Mouse (Mus musculus) intestine, postnatal 0 days (tissue): ENCODE data around the gene Rtn1. TPM values are rescaled to one million over a fixed set of nuclear protein-coding genes. Genes with fewer than 3 reads are reported as not detected.

Experiments
- ATAC-seq: fragments of 200-750 bp; cut with Nextera tagmentation; 2 replicates; pipeline ENCODE4 v1.8.0; 2017; ENCODE audit warnings: mild to moderate bottlenecking, moderate TSS enrichment, moderate library complexity
- H3K27ac ChIP-seq: fragments of 300-500 bp; sonication (generic); 2 replicates; pipeline ENCODE4 v1.5.1; 2014; ENCODE audit warnings: mild to moderate bottlenecking, low read depth, low read length, moderate library complexity
- H3K27me3 ChIP-seq: fragments of 300-500 bp; sonication (generic); replicated peaks from 2 replicates; pipeline ENCODE4 v1.6.1; 2014; ENCODE audit warnings: low read length, mixed read lengths; ENCODE audit not compliant: control insufficient read depth, insufficient read depth
- H3K36me3 ChIP-seq: fragments of 300-500 bp; sonication (generic); 2 replicates; pipeline ENCODE4 v1.6.1; 2014; ENCODE audit warnings: mild to moderate bottlenecking, moderate library complexity; ENCODE audit not compliant: control insufficient read depth, insufficient read depth
- H3K4me1 ChIP-seq: fragments of 300-500 bp; sonication (generic); replicated peaks from 2 replicates; pipeline ENCODE4 v1.6.1; 2014; ENCODE audit warnings: antibody characterized with exemption, low read length, mixed read lengths; ENCODE audit not compliant: control insufficient read depth, insufficient read depth
- H3K4me2 ChIP-seq: fragments of 300-500 bp; sonication (generic); replicated peaks from 2 replicates; pipeline ENCODE4 v1.6.1; 2014; ENCODE audit warnings: low read depth, mild to moderate bottlenecking, moderate library complexity
- H3K4me3 ChIP-seq: fragments of 300-500 bp; sonication (generic); 2 replicates; pipeline ENCODE4 v1.5.1; 2014; ENCODE audit warnings: low read depth, low read length
- H3K9ac ChIP-seq: fragments of 300-500 bp; sonication (generic); 2 replicates; pipeline ENCODE4 v1.6.1; 2014; ENCODE audit warnings: mild to moderate bottlenecking, low read depth, low read length
- H3K9me3 ChIP-seq: fragments of 300-500 bp; sonication (generic); 2 replicates; pipeline ENCODE4 v1.6.1; 2016; ENCODE audit warnings: mixed run types; ENCODE audit not compliant: control insufficient read depth
- CTCF ChIP-seq: sonication (generic); IDR thresholded peaks from 2 replicates; pipeline ENCODE4 v1.5.1; 2016; ENCODE audit warnings: low read depth, mild to moderate bottlenecking, control low read depth, antibody characterized with exemption, moderate library complexity
- WGBS: fragments of 180-500 bp; shearing (Covaris S2); extraction: QIAGEN DNeasy Blood & Tissue Kit; methylation state at CpG from one replicate; pipeline ENCODE4 v1.1.7; 2014; 5-methylcytosine and 5-hydroxymethylcytosine counted together
- polyA plus RNA-seq: library from polyadenylated mRNA; unstranded; fragments of >200 nt; fragmentation: Nextera tagmentation; extraction: Ambion mirVana; gene quantifications from 2 replicates; pipeline ENCODE4 v1.2.1, GENCODE M21; 2015

Gene Rtn1
- polyA plus RNA-seq, 1 experiment from 2014 or later = 55.0 TPM

DNA sequence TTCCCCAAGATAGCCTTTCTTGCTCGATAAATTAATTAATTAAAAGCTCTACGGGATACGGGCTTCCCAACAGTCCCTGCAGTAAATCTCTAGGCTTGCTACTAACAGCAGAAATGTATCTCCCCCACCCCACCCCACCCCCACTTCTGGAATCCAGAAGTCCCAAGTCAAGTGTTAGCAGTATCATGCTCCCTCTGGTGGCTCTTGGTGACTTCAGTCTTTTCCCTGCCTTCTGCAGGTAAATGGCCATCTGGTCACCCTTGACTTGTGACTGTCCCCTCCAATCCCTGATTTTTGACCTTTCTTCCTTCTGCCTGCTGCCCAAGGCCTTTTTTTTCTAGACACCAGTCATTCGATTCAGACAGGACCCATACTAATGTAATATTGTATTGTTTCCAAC, 23.4 kb upstream of the Rtn1 start:
- Histone ChIP-seq H3K9ac (no peak overlapping the region), H3K4me3 (no peak overlapping the region), H3K27me3 (no peaks in the 10 kb centered on the region), H3K4me2 (no peak overlapping the region), H3K36me3 (no peaks in the 10 kb centered on the region), H3K9me3 (no peaks in the 10 kb centered on the region), H3K4me1 (no peaks in the 10 kb centered on the region), H3K27ac (no peak overlapping the region)
- WGBS = 83% methylated on average over 4 of the region's 4 CpGs
- no peak for ATAC-seq
- TF ChIP-seq CTCF = peak; percentile 35; the same call in 1 of the 2 replicates

DNA sequence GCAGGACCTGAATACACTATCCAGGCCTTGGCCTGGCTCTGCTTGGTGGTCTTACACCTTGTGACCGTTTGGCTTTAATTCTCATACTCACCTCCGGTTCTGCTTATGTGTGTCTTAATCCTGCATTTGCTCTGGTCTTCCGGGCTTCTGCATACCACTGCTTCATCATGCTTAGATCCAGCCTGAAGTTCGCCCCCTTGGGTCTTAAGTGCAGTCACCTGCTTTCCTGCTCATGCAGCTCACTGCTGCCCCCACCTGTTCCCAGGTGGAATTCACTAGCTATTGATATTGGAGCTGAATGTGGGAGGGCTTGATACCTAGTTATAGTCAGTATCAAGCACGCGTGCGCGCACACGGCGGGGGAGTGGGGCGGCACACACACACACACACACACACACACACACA, 18.9 kb upstream of the Rtn1 start:
- no peak overlapping the region for H3K4me2 ChIP-seq
- 16% methylated on average over 11 of the region's 11 CpGs for WGBS
- H3K4me3 ChIP-seq = no peak overlapping the region
- no peaks in the 10 kb centered on the region for H3K9me3 ChIP-seq
- TF ChIP-seq CTCF = peak; percentile 88
- no peaks in the 10 kb centered on the region for H3K4me1 ChIP-seq
- no peak overlapping the region for H3K27ac ChIP-seq
- no peak overlapping the region for H3K9ac ChIP-seq
- H3K27me3 ChIP-seq = no peaks in the 10 kb centered on the region
- H3K36me3 ChIP-seq = no peaks in the 10 kb centered on the region
- peak; percentile 28; the same call in 1 of the 2 replicates for ATAC-seq

DNA sequence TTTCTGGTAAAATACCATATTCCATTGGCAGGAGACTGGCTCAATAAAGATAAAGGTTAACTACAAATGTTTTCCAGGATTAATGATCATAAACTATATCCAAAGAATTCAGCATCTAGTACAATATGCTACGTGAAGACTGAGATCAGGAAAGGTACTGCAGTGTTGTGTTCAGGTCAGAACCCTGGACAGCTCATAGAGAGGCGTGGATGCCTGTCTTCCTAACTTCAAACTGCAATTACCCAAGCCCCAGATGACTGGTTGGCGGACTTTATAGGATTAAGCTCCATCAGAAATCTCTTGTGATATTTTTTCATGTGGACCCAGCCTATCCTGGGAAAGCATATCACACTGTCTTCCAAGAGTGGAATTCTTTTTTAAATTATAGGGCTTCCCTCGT, 13.8 kb upstream of the Rtn1 start:
- no peak for ATAC-seq
- H3K36me3 ChIP-seq = no peaks in the 10 kb centered on the region
- H3K27me3 ChIP-seq = no peaks in the 10 kb centered on the region
- 39% methylated on average over 4 of the region's 4 CpGs for WGBS
- no peak overlapping the region for H3K4me2 ChIP-seq
- H3K27ac ChIP-seq = no peak overlapping the region
- H3K9me3 ChIP-seq = no peaks in the 10 kb centered on the region
- TF ChIP-seq CTCF = no peak
- no peaks in the 10 kb centered on the region for H3K4me1 ChIP-seq
- H3K4me3 ChIP-seq = no peak overlapping the region
- no peak overlapping the region for H3K9ac ChIP-seq

DNA sequence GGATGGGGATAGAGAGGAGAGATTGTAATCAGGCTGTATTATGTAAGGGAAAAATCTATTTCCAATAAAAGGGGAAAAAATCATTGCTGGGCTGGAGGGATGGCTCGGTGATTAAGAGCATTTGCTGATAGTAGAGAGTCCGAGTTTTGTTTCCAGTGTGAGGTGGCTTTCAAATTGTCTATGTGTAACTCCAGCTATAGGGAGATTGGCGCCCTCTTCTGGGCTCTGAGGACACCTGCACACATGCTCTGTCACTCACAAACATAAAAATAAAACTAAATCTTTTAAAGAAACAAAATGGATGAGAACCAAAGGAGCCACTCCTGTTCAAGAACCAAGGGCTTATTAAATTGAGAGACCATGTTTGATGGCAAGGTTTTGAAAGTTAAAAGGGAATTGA, 8.9 kb upstream of the Rtn1 start:
- no peaks in the 10 kb centered on the region for H3K9me3 ChIP-seq
- no peak overlapping the region for H3K4me3 ChIP-seq
- ATAC-seq = no peak
- WGBS = 35% methylated on average over 3 of the region's 3 CpGs
- H3K27ac ChIP-seq = no peak overlapping the region
- no peaks in the 10 kb centered on the region for H3K36me3 ChIP-seq
- no peaks in the 10 kb centered on the region for H3K4me1 ChIP-seq
- no peaks in the 10 kb centered on the region for H3K27me3 ChIP-seq
- H3K9ac ChIP-seq = no peak overlapping the region
- peak; percentile 61 for TF ChIP-seq CTCF
- no peak overlapping the region for H3K4me2 ChIP-seq

DNA sequence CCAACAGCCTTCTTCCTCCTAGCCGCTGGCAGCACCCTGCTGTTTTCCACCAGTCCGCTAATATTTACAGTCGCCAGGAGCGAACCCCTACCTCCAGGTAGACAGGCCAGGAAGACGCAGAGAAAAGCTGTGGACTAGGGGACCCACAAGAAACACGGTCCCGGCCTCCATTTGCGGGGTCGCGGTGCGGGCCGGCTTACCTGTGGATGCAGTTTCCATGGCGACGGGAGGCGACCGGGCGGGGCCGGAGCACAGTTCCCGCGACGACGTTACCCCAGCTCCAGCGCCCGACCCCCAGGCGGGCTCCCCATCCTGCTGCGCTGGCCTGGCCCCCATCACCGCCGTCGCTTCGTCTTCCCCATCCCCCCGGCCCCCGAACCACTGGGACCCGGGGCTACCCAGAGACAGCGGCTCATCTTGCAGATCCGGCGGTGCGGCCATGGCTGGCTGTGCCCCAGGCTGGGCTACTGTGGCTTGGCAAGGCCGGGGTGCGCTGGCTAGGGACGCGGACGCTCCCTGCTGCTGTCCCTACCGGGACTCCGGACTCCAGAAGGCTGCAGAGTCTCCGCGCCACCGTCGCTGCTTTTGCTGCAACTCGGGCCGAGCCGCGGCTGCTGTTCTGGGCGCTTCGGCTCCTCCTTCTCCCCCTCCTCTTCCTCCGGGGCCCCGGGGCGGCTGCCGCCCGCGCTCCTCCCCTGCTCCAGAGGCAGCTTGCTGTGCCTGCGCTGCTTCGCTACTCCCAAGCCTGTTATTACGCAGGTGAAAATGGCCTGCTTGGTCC, 553 bp downstream of the Rtn1 start:
- Histone ChIP-seq H3K4me1 (no peaks in the 10 kb centered on the region), H3K27me3 (peaks cover 26% of the 10 kb centered on the region), H3K36me3 (no peaks in the 10 kb centered on the region), H3K9ac (no peak overlapping the region), H3K27ac (no peak overlapping the region), H3K4me3 (peak overlapping the region; percentile 53), H3K4me2 (peak overlapping the region; percentile 77), H3K9me3 (no peaks in the 10 kb centered on the region)
- ATAC-seq = 0 out of 2 replicates have a peak, but pooled peaks have one; percentile 31
- no peak for TF ChIP-seq CTCF
- WGBS = under 1% methylated on average over 62 of the region's 63 CpGs

DNA sequence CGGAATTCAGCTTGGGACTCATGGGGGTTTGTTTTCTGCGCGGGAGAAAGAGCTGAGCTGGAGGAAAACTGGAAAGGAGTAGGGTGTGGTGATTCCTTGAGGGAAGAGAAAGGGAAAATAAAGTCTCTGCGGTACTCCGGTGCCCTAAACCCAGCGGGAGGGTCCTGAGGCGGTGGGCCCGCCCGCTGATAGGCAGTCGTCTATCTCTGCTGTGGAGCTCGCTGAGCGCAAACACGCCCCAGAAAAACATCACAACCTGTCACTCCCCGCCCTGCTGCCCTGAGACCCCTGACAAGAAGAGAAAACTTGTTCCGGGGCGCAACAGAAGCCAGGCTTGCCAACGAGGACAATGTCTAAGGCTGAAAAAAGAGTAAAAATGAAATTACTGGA, 1.1 kb downstream of the Rtn1 start:
- WGBS = 1% methylated on average over 17 of the region's 17 CpGs
- H3K36me3 ChIP-seq = no peaks in the 10 kb centered on the region
- no peaks in the 10 kb centered on the region for H3K9me3 ChIP-seq
- no peak for TF ChIP-seq CTCF
- no peak overlapping the region for H3K9ac ChIP-seq
- H3K4me3 ChIP-seq = peak overlapping the region; percentile 53
- H3K27me3 ChIP-seq = peaks cover 26% of the 10 kb centered on the region
- H3K4me2 ChIP-seq = peak overlapping the region; percentile 77
- ATAC-seq = no peak
- no peaks in the 10 kb centered on the region for H3K4me1 ChIP-seq
- H3K27ac ChIP-seq = no peak overlapping the region
